Mouse (Mus musculus): ENCODE results near the gene Slc36a4. TPM values are rescaled to one million over a fixed set of nuclear protein-coding genes. Genes with fewer than 3 reads are reported as not detected.

Slc36a4 gene
- polyA plus RNA-seq, 1 experiment from 2014 or later, result 15.8 TPM

GRCm38 (mm10) chr9:15741931-15742330 is 32.4 kb downstream of the Slc36a4 start:
- WGBS, result 49% methylated on average over 6 of the region's 6 CpGs
- peak; percentile 42; the same call in 1 of the 2 replicates for ATAC-seq (ENCODE audit: low FRiP score, low TSS enrichment)
- no peaks in the 10 kb centered on the region for H3K27me3 ChIP-seq (ENCODE audit: insufficient read depth, low read length)
- H3K9me3 ChIP-seq (ENCODE audit: low read length), result no peaks in the 10 kb centered on the region
- H3K4me2 ChIP-seq (replicated peaks; ENCODE audit: low read depth, low read length), result no peak overlapping the region
- no peak overlapping the region for H3K9ac ChIP-seq (replicated peaks; ENCODE audit: low read length)
- H3K27ac ChIP-seq (ENCODE audit: low read length), result no peak overlapping the region
- H3K36me3 ChIP-seq (ENCODE audit: insufficient read depth, low read length), result peaks cover 21% of the 10 kb centered on the region
- H3K4me3 ChIP-seq (ENCODE audit: low read length), result no peak overlapping the region
- H3K4me1 ChIP-seq (ENCODE audit: insufficient read depth, low read length), result 0 out of 2 replicates have a peak, but pooled peaks cover 5% of the 10 kb centered on the region

- no peaks in the 10 kb centered on the region for H3K27me3 ChIP-seq (ENCODE audit: insufficient read depth, low read length)
- ATAC-seq (ENCODE audit: low FRiP score, low TSS enrichment), result no peak
- no peak overlapping the region for H3K27ac ChIP-seq (ENCODE audit: low read length)
- no peak overlapping the region for H3K4me3 ChIP-seq (ENCODE audit: low read length)
- 73% methylated on average over 2 of the region's 2 CpGs for WGBS
- peaks cover 4% of the 10 kb centered on the region; the same call in 1 of the 2 replicates for H3K9me3 ChIP-seq (ENCODE audit: low read length)
- H3K4me2 ChIP-seq (replicated peaks; ENCODE audit: low read depth, low read length), result no peak overlapping the region
- H3K36me3 ChIP-seq (ENCODE audit: insufficient read depth, low read length), result no peaks in the 10 kb centered on the region
- 0 out of 2 replicates have a peak, but pooled peaks cover 4% of the 10 kb centered on the region for H3K4me1 ChIP-seq (ENCODE audit: insufficient read depth, low read length)
- no peak overlapping the region for H3K9ac ChIP-seq (replicated peaks; ENCODE audit: low read length)
Measured at GRCm38 (mm10) chr9:15745985-15746607, 36.6 kb downstream of the Slc36a4 start.

- peaks cover 6% of the 10 kb centered on the region; the same call in 1 of the 2 replicates for H3K9me3 ChIP-seq (ENCODE audit: low read length)
- no peak overlapping the region for H3K27ac ChIP-seq (ENCODE audit: low read length)
- H3K9ac ChIP-seq (replicated peaks; ENCODE audit: low read length), result no peak overlapping the region
- H3K27me3 ChIP-seq (ENCODE audit: insufficient read depth, low read length), result no peaks in the 10 kb centered on the region
- no peak overlapping the region for H3K4me3 ChIP-seq (ENCODE audit: low read length)
- no peak for ATAC-seq (ENCODE audit: low FRiP score, low TSS enrichment)
- H3K4me2 ChIP-seq (replicated peaks; ENCODE audit: low read depth, low read length), result no peak overlapping the region
- WGBS, result 40% methylated on average over 7 of the region's 7 CpGs
- no peaks in the 10 kb centered on the region for H3K36me3 ChIP-seq (ENCODE audit: insufficient read depth, low read length)
- H3K4me1 ChIP-seq (ENCODE audit: insufficient read depth, low read length), result no peaks in the 10 kb centered on the region
Measured at GRCm38 (mm10) chr9:15746636-15747035, 37.1 kb downstream of the Slc36a4 start.

- Histone ChIP-seq H3K4me2 (replicated peaks; ENCODE audit: low read depth, low read length) (no peak overlapping the region), H3K9ac (replicated peaks; ENCODE audit: low read length) (no peak overlapping the region), H3K9me3 (ENCODE audit: low read length) (peaks cover 6% of the 10 kb centered on the region; the same call in 1 of the 2 replicates), H3K4me3 (ENCODE audit: low read length) (no peak overlapping the region), H3K36me3 (ENCODE audit: insufficient read depth, low read length) (no peaks in the 10 kb centered on the region), H3K27ac (ENCODE audit: low read length) (0 out of 2 replicates have a peak overlapping the region, but pooled peaks have one; percentile 14), H3K4me1 (ENCODE audit: insufficient read depth, low read length) (no peaks in the 10 kb centered on the region), H3K27me3 (ENCODE audit: insufficient read depth, low read length) (no peaks in the 10 kb centered on the region)
- 57% methylated on average over 5 of the region's 5 CpGs for WGBS
- ATAC-seq (ENCODE audit: low FRiP score, low TSS enrichment), result no peak
Measured at GRCm38 (mm10) chr9:15748383-15748782, 38.8 kb downstream of the Slc36a4 start.

GRCm38 (mm10) chr9:15759318-15759717 is 49.8 kb downstream of the Slc36a4 start:
- H3K4me1 ChIP-seq (ENCODE audit: insufficient read depth, low read length), result no peaks in the 10 kb centered on the region
- H3K9ac ChIP-seq (replicated peaks; ENCODE audit: low read length), result no peak overlapping the region
- no peaks in the 10 kb centered on the region for H3K36me3 ChIP-seq (ENCODE audit: insufficient read depth, low read length)
- H3K27me3 ChIP-seq (ENCODE audit: insufficient read depth, low read length), result no peaks in the 10 kb centered on the region
- H3K27ac ChIP-seq (ENCODE audit: low read length), result no peak overlapping the region
- ATAC-seq (ENCODE audit: low FRiP score, low TSS enrichment), result no peak
- H3K4me3 ChIP-seq (ENCODE audit: low read length), result no peak overlapping the region
- no peak overlapping the region for H3K4me2 ChIP-seq (replicated peaks; ENCODE audit: low read depth, low read length)
- no peaks in the 10 kb centered on the region for H3K9me3 ChIP-seq (ENCODE audit: low read length)

DNA sequence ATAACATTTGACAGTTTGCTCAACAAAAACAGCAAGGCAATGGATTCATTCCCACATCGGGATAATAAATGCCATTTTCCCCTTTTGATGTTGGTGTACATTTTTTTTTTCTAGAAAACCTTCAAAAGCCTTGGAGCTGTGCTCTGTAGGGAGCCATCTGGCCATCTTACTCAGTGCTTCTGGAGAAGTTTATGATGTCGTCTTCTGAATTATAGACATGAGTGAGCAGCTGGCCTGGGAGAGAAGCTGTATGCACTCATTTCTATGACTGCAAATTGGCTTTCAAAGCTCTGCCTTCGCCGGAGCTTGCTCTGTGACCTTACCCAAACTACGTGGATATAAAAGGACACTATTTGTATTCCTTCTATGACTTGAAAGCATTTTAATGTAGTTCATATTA is 56.8 kb downstream of the Slc36a4 start:
- ATAC-seq (ENCODE audit: low FRiP score, low TSS enrichment), result no peak; the same call in 1 of the 2 replicates
- no peaks in the 10 kb centered on the region for H3K4me1 ChIP-seq (ENCODE audit: insufficient read depth, low read length)
- no peak overlapping the region for H3K4me2 ChIP-seq (replicated peaks; ENCODE audit: low read depth, low read length)
- H3K4me3 ChIP-seq (ENCODE audit: low read length), result no peak overlapping the region
- H3K36me3 ChIP-seq (ENCODE audit: insufficient read depth, low read length), result no peaks in the 10 kb centered on the region
- 70% methylated on average over 5 of the region's 5 CpGs for WGBS
- no peak overlapping the region for H3K9ac ChIP-seq (replicated peaks; ENCODE audit: low read length)
- no peaks in the 10 kb centered on the region for H3K27me3 ChIP-seq (ENCODE audit: insufficient read depth, low read length)
- H3K27ac ChIP-seq (ENCODE audit: low read length), result no peak overlapping the region
- no peaks in the 10 kb centered on the region for H3K9me3 ChIP-seq (ENCODE audit: low read length)

- Histone ChIP-seq H3K9me3 (ENCODE audit: low read length) (no peaks in the 10 kb centered on the region), H3K27ac (ENCODE audit: low read length) (no peak overlapping the region), H3K9ac (replicated peaks; ENCODE audit: low read length) (no peak overlapping the region), H3K4me3 (ENCODE audit: low read length) (no peak overlapping the region), H3K4me2 (replicated peaks; ENCODE audit: low read depth, low read length) (no peak overlapping the region), H3K27me3 (ENCODE audit: insufficient read depth, low read length) (no peaks in the 10 kb centered on the region), H3K4me1 (ENCODE audit: insufficient read depth, low read length) (no peaks in the 10 kb centered on the region), H3K36me3 (ENCODE audit: insufficient read depth, low read length) (no peaks in the 10 kb centered on the region)
- ATAC-seq (ENCODE audit: low FRiP score, low TSS enrichment), result no peak
- 59% methylated on average over 5 of the region's 5 CpGs for WGBS
Measured at GRCm38 (mm10) chr9:15766821-15767220, 57.3 kb downstream of the Slc36a4 start.

DNA sequence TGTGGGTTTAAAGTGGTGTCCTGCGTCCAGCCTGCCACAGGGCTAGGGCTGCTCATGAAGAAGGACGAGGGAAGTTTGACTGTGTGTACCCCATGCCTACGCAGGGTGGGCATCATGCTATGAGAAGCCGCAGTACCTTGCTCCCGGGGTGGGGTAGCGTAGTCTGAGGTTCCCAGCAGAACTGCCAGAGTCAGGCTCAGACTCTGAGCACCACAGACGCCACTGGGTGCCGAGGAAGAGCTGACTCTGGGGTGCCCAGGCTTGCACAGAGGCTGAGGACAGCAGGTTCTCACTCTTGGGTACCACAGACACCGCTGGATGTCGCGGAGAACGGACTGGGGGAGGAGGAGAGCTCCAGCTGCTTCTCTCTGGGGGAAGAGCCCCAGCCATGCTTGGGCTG is 63.2 kb downstream of the Slc36a4 start:
- no peak overlapping the region for H3K27ac ChIP-seq (ENCODE audit: low read length)
- no peaks in the 10 kb centered on the region for H3K4me1 ChIP-seq (ENCODE audit: insufficient read depth, low read length)
- ATAC-seq (ENCODE audit: low FRiP score, low TSS enrichment), result 0 out of 2 replicates have a peak, but pooled peaks have one; percentile 15
- H3K36me3 ChIP-seq (ENCODE audit: insufficient read depth, low read length), result no peaks in the 10 kb centered on the region
- H3K9ac ChIP-seq (replicated peaks; ENCODE audit: low read length), result no peak overlapping the region
- H3K27me3 ChIP-seq (ENCODE audit: insufficient read depth, low read length), result no peaks in the 10 kb centered on the region
- no peak overlapping the region for H3K4me3 ChIP-seq (ENCODE audit: low read length)
- H3K4me2 ChIP-seq (replicated peaks; ENCODE audit: low read depth, low read length), result no peak overlapping the region
- no peaks in the 10 kb centered on the region for H3K9me3 ChIP-seq (ENCODE audit: low read length)
- WGBS, result 90% methylated on average over 12 of the region's 12 CpGs

GRCm38 (mm10) chr9:15773426-15773825 is 63.9 kb downstream of the Slc36a4 start:
- Histone ChIP-seq H3K4me1 (ENCODE audit: insufficient read depth, low read length) (no peaks in the 10 kb centered on the region), H3K9ac (replicated peaks; ENCODE audit: low read length) (no peak overlapping the region), H3K36me3 (ENCODE audit: insufficient read depth, low read length) (no peaks in the 10 kb centered on the region), H3K4me3 (ENCODE audit: low read length) (no peak overlapping the region), H3K27me3 (ENCODE audit: insufficient read depth, low read length) (no peaks in the 10 kb centered on the region), H3K27ac (ENCODE audit: low read length) (no peak overlapping the region), H3K4me2 (replicated peaks; ENCODE audit: low read depth, low read length) (no peak overlapping the region), H3K9me3 (ENCODE audit: low read length) (no peaks in the 10 kb centered on the region)
- WGBS, result 42% methylated on average over 2 of the region's 4 CpGs
- ATAC-seq (ENCODE audit: low FRiP score, low TSS enrichment), result no peak

DNA sequence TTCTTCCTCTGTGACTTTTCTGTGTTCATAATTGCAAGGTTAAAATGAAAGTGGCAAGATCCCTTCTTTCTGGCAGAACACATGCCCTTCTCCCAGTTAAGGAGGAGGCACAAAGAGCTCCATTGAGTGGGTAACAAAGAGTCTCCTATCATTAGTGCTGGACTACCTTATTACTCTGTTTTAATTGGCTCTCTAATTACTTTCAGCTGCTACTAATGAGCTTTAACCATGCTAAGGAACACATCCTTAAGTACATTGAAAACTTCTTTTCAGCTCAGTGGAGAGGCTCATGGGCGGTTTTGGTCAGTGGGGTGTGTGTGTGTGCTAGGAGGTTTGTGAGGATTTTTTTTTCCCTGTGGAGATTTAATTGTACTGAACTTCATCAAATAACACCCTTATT is 65.4 kb downstream of the Slc36a4 start:
- 82% methylated on average over 1 of the region's 1 CpGs for WGBS
- ATAC-seq (ENCODE audit: low FRiP score, low TSS enrichment), result no peak

More for the DNA sequence above, 65.4 kb downstream of the Slc36a4 start:
- H3K36me3 ChIP-seq (ENCODE audit: insufficient read depth, low read length), result no peaks in the 10 kb centered on the region
- H3K4me3 ChIP-seq (ENCODE audit: low read length), result no peak overlapping the region
- H3K27me3 ChIP-seq (ENCODE audit: insufficient read depth, low read length), result no peaks in the 10 kb centered on the region
- no peak overlapping the region for H3K9ac ChIP-seq (replicated peaks; ENCODE audit: low read length)
- no peaks in the 10 kb centered on the region for H3K4me1 ChIP-seq (ENCODE audit: insufficient read depth, low read length)
- H3K4me2 ChIP-seq (replicated peaks; ENCODE audit: low read depth, low read length), result no peak overlapping the region
- no peak overlapping the region for H3K27ac ChIP-seq (ENCODE audit: low read length)
- no peaks in the 10 kb centered on the region for H3K9me3 ChIP-seq (ENCODE audit: low read length)
